Mouse (Mus musculus) forebrain, embryonic 16.5 days (tissue): ENCODE results near the gene Por. TPM values are rescaled to one million over a fixed set of nuclear protein-coding genes. Genes with fewer than 3 reads are reported as not detected.

Experiments
- ATAC-seq: fragments of 200-750 bp; cut with Nextera tagmentation; 2 replicates; pipeline ENCODE4 v1.8.0; 2017; ENCODE audit warnings: mild to moderate bottlenecking, moderate library complexity
- H3K27ac ChIP-seq: fragments of 300-500 bp; sonication (generic); 2 replicates; pipeline ENCODE4 v1.5.1; 2014; ENCODE audit warnings: low read length, control low read depth
- H3K27me3 ChIP-seq: fragments of 300-500 bp; sonication (generic); replicated peaks from 2 replicates; pipeline ENCODE4 v1.6.1; 2014; ENCODE audit warnings: low read length; ENCODE audit not compliant: control insufficient read depth, insufficient read depth
- H3K36me3 ChIP-seq: fragments of 300-500 bp; sonication (generic); 2 replicates; pipeline ENCODE4 v1.6.1; 2014; ENCODE audit not compliant: control insufficient read depth, insufficient read depth
- H3K4me1 ChIP-seq: fragments of 300-500 bp; sonication (generic); replicated peaks from 2 replicates; pipeline ENCODE4 v1.6.1; 2014; ENCODE audit warnings: low read length; ENCODE audit not compliant: control insufficient read depth, insufficient read depth
- H3K4me2 ChIP-seq: fragments of 300-500 bp; sonication (generic); 2 replicates; pipeline ENCODE4 v1.6.1; 2014; ENCODE audit warnings: mild to moderate bottlenecking, low read length, control low read depth
- H3K4me3 ChIP-seq: fragments of 300-500 bp; sonication (generic); replicated peaks from 2 replicates; pipeline ENCODE4 v1.5.1; 2014; ENCODE audit warnings: mild to moderate bottlenecking, low read length, control low read depth
- H3K9ac ChIP-seq: fragments of 300-500 bp; sonication (generic); replicated peaks from 2 replicates; pipeline ENCODE4 v1.6.1; 2014; ENCODE audit warnings: low read depth, low read length, control low read depth
- H3K9me3 ChIP-seq: fragments of 300-500 bp; sonication (generic); 2 replicates; pipeline ENCODE4 v1.6.1; 2016; ENCODE audit warnings: low read length; ENCODE audit not compliant: control insufficient read depth
- WGBS: fragments of 180-500 bp; shearing (Covaris S2); extraction: QIAGEN DNeasy Blood & Tissue Kit; methylation state at CpG from one replicate; pipeline ENCODE4 v1.1.7; 2014; 5-methylcytosine and 5-hydroxymethylcytosine counted together
- polyA plus RNA-seq: library from polyadenylated mRNA; unstranded; fragments of >200 nt; fragmentation: Nextera tagmentation; extraction: Ambion mirVana; gene quantifications from 2 replicates; pipeline ENCODE4 v1.2.1, GENCODE M21; 2015

Por gene
- polyA plus RNA-seq, 1 experiment from 2014 or later = 121 TPM

DNA sequence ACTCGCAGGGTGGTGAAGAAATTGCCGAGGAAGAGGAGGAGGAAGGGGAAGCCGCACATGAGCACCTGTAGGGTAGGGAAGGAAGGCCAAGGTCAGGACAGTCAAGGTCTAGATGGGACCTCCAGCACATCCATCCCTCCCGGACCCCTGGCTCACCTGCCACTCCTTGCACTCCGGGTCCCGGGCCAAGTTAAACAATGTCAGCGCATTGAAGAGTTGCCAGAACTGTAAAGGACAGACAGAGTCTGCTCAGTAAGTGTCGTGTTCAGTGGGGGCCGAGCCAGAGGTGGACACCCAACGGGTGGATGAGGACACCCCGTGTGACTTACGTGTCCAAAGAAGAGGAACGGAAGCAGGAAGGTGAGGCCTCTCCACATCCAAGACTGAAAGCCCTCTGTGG, 65.9 kb downstream of the Por start:
- H3K4me1 ChIP-seq = no peaks in the 10 kb centered on the region
- H3K27me3 ChIP-seq = no peaks in the 10 kb centered on the region
- H3K9me3 ChIP-seq = no peaks in the 10 kb centered on the region
- no peak overlapping the region for H3K4me2 ChIP-seq
- no peak for ATAC-seq
- 90% methylated on average over 13 of the region's 13 CpGs for WGBS
- H3K27ac ChIP-seq = no peak overlapping the region
- no peak overlapping the region for H3K9ac ChIP-seq
- no peak overlapping the region for H3K4me3 ChIP-seq
- H3K36me3 ChIP-seq = peaks cover 55% of the 10 kb centered on the region

DNA sequence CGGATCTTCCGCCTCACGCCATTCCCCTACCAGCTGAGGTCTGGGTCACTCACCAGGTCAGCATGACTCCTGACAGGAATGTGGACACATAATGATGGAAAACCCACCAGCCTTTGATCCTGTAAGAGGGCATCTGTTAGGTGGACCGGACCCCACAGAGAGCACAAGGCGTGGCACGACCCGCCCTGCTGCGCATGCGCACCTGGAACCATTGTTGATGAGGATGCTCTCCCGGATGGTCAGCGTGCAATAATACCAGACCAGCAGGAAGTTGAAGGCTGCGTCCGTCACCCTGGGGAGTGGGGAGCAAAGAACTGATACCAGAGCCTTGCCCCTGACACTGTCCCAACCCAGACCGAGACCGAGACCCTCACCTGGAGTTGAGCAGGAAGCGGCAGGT, 66.7 kb downstream of the Por start:
- no peak for ATAC-seq
- no peak overlapping the region for H3K9ac ChIP-seq
- peaks cover 54% of the 10 kb centered on the region for H3K36me3 ChIP-seq
- no peak overlapping the region for H3K27ac ChIP-seq
- H3K4me1 ChIP-seq = no peaks in the 10 kb centered on the region
- H3K4me2 ChIP-seq = no peak overlapping the region
- WGBS = 94% methylated on average over 16 of the region's 16 CpGs
- H3K27me3 ChIP-seq = no peaks in the 10 kb centered on the region
- H3K4me3 ChIP-seq = no peak overlapping the region
- H3K9me3 ChIP-seq = no peaks in the 10 kb centered on the region

DNA sequence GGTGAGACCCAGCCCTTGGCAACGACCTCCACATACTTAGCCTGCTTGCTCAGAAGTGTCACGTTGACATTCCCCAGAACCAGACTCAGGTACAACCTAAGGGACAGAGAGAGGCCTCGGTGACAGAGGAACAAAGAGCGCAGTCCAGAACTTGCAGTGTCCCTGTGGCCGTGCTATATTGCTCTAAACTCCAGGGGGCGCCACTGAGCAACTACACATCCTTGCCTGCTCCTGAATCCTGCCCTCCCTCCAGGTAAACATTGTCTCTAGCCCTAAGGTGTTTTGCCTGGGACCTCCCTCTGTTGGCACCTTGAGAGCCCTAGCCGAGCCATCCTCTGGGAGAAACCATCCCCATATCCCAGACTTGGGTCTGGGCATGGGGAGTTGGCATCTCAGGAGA, 67.3 kb downstream of the Por start:
- H3K36me3 ChIP-seq = peaks cover 48% of the 10 kb centered on the region
- no peak overlapping the region for H3K4me2 ChIP-seq
- no peak overlapping the region for H3K4me3 ChIP-seq
- no peaks in the 10 kb centered on the region for H3K27me3 ChIP-seq
- no peaks in the 10 kb centered on the region for H3K4me1 ChIP-seq
- no peak overlapping the region for H3K9ac ChIP-seq
- 82% methylated on average over 7 of the region's 7 CpGs for WGBS
- ATAC-seq = no peak
- H3K27ac ChIP-seq = no peak overlapping the region
- H3K9me3 ChIP-seq = no peaks in the 10 kb centered on the region

DNA sequence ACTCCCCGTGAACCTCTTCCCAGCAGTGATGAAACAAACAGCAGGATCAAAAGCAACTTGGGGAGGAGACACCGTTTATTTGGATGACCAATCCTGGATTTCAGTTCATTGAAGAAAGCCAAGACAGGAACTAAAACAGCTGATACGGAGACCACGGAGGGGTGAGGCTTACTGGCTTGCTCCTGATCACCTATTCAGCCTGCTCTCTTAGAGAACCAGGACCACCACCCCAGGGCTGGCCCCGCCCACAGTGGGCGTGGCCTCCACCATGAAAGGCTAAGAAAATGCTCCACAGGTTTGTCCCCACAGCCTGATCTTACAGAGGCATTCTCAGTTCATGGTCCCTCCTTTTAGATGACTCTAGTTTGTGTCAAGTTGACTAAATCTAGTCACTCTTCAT, 68.4 kb downstream of the Por start:
- Histone ChIP-seq H3K4me1 (peaks cover 10% of the 10 kb centered on the region), H3K36me3 (peaks cover 40% of the 10 kb centered on the region), H3K9ac (no peak overlapping the region), H3K4me3 (no peak overlapping the region), H3K9me3 (no peaks in the 10 kb centered on the region), H3K27me3 (no peaks in the 10 kb centered on the region), H3K27ac (no peak overlapping the region), H3K4me2 (no peak overlapping the region)
- WGBS = 23% methylated on average over 6 of the region's 6 CpGs
- no peak for ATAC-seq

DNA sequence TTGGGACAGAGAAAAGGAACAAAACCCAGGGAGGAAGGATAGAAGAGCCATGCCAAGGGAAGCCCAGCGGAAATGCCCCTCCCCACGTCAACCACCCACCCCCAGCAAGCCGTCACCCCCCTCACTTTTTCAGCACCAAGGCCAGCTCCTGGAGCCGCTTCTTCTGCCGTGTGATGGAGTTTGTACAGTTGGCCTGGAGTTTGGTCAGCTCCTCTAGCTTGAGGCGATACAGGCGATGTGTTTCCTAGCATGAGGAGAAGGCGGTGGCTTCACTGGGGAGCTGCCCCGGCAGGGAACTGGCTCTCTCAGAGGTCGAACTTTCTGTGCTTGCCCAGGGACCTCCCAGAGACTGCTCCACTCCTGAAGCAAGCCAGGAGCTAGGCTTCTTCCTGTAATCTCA, 72.3 kb downstream of the Por start:
- no peak for ATAC-seq
- Histone ChIP-seq H3K27ac (no peak overlapping the region), H3K9me3 (no peaks in the 10 kb centered on the region), H3K4me3 (no peak overlapping the region), H3K9ac (no peak overlapping the region), H3K27me3 (no peaks in the 10 kb centered on the region), H3K36me3 (peaks cover 8% of the 10 kb centered on the region), H3K4me2 (no peak overlapping the region), H3K4me1 (peaks cover 17% of the 10 kb centered on the region)
- 66% methylated on average over 10 of the region's 10 CpGs for WGBS

DNA sequence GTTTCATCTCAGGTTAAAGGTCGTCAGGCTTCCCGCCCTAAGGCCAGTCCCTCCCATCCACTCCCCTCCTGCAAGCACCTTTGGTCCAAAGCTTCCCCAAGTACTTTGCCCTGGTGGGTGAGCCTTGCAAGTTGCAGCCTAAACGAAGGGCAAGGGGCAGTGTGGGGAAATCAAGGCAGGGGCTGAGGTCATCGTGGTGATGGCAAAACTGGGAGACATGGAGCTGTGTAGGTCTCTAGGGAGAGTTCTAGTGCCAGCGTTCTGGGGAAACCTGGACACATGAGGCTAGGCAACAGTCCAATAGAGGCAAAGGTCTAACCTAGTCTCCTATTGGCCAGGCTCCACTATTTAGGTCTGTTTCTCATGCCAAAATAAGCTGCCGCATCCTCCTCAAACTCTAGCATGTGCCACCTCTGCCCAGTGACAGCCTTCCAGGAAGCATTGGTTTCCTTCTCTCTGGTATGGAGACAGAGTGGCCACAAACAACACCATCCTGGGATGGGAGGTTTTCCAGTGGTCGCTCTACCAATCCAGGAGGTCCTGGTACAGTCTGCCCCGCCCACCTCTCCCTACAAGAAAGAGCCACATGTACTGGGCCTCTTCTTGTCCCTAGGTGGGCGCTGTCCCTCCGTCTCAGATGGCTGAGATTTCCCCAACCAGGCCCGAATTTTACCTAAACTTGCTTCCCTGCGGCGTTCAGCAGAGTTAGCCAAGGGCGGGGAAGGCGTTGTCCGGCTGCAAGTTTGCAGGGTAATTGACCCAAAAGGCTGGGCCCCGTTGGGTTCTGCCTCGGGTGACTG, 73.3 kb downstream of the Por start:
- ATAC-seq = peak; percentile 43; the same call in 1 of the 2 replicates
- Histone ChIP-seq H3K4me2 (peak overlapping the region; percentile 98), H3K27ac (no peak overlapping the region), H3K4me3 (peak overlapping the region; percentile 73), H3K9me3 (no peaks in the 10 kb centered on the region), H3K4me1 (peaks cover 17% of the 10 kb centered on the region), H3K27me3 (no peaks in the 10 kb centered on the region), H3K36me3 (peaks cover 8% of the 10 kb centered on the region), H3K9ac (peak overlapping the region; percentile 72)
- 24% methylated on average over 18 of the region's 18 CpGs for WGBS

DNA sequence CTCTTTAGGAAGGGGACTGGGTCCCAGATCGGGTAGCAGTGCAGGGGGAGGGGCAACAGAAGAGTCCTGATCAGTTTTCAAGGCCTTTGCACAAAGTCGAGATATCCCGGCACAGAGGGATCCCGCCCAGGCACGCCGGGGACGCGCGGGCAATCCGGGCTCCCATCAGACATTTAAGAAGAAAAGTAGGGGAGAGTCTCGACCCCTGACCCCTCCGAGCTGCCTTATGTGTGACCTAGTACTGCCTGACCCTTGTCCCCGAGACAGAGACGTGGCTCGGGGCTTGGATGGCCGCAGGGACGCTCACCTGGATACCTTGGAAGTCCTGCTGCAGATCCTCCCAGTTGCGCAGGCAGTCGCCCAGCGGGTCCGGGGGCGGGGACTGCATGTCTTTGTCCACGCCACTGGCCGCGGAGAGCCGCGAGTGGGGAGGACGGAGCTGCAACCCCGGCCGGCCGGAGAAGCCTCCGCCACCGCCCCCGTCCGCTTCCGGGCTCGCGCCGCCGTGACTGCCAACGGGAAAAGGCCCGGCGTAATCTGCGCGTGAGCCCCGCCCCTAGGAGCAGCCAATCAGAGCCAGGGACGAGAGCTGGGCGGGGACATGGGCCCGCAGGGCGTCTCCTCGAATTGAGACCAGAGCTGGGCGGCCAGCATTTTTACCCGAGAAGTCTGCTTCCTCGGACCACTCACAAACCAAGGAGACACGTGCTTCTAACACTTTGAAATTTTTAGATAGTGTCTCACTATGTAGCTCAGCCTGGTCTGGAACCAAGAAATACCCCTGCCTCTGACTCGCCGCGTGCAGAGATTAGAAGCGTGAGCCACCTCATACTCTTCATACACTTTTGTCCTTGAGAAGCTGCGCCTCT, 74.1 kb downstream of the Por start, which contains the start of gene Tmem120a:
Gene Tmem120a (minus strand): TSS at position 708 of the 869 bp plus-strand sequence.
- Histone ChIP-seq H3K4me3 (peak within 1 kb of the TSS; percentile 73), H3K9me3 (no peaks in the 10 kb centered on the region), H3K9ac (peak within 1 kb of the TSS; percentile 72), H3K27ac (no peak within 1 kb of the TSS), H3K36me3 (peaks cover 8% of the 10 kb centered on the region), H3K4me2 (peak within 1 kb of the TSS; percentile 98), H3K4me1 (peaks cover 17% of the 10 kb centered on the region), H3K27me3 (no peaks in the 10 kb centered on the region)
- WGBS = under 1% methylated on average over 60 of the region's 60 CpGs
- ATAC-seq = peak; percentile 98

DNA sequence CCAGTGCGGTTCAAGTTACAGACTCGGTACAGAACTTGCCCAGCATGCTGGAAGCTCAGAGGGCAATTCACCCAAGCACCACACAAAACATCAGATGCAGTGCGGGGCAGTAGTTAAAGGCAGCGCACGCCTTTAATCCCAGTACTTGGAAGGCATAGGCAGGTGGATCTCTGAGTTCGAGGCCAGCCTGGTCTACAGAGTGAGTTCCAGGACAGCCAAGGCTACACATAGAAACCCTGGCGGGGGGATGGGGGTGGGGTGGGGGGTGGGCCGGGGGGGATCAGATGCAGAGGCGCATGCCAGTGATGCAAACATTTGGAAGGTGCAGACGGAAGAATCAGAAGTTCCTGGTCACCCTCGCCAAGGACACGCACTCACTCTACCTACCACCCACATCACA, 74.9 kb downstream of the Por start:
- H3K27ac ChIP-seq = no peak overlapping the region
- peak overlapping the region; percentile 73 for H3K4me3 ChIP-seq
- H3K27me3 ChIP-seq = no peaks in the 10 kb centered on the region
- no peaks in the 10 kb centered on the region for H3K9me3 ChIP-seq
- H3K4me2 ChIP-seq = peak overlapping the region; percentile 98
- peaks cover 17% of the 10 kb centered on the region for H3K4me1 ChIP-seq
- WGBS = 22% methylated on average over 11 of the region's 12 CpGs
- ATAC-seq = peak; percentile 9; the same call in 1 of the 2 replicates
- peak overlapping the region; percentile 72 for H3K9ac ChIP-seq
- H3K36me3 ChIP-seq = peaks cover 8% of the 10 kb centered on the region

DNA sequence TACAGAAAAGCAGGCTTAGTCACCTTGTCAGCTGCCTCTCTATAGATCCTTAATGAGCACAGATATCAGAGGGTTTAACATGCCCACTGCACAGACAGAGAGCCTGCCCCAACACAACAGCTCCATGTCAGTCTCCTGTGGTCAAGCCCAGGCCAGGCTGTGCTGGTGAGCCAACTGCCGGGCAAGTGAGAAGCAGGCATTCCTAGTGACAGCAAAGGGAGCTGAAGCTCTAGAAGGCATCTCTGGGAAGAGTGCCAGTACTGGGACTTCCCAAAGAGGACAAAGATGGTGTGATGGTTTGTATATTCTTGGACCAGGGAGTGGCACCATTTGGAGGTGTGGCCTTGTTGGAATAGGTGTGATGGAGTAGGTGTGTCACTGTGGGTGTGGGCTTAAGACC, 81.2 kb downstream of the Por start:
- H3K4me3 ChIP-seq = no peak overlapping the region
- H3K4me2 ChIP-seq = no peak overlapping the region
- no peak for ATAC-seq
- no peak overlapping the region for H3K9ac ChIP-seq
- no peaks in the 10 kb centered on the region for H3K36me3 ChIP-seq
- no peak overlapping the region for H3K27ac ChIP-seq
- no peaks in the 10 kb centered on the region for H3K27me3 ChIP-seq
- WGBS = 71% methylated on average over 1 of the region's 1 CpGs
- H3K4me1 ChIP-seq = no peaks in the 10 kb centered on the region
- H3K9me3 ChIP-seq = no peaks in the 10 kb centered on the region
